Mouse (Mus musculus) heart, adult 9 months (tissue): ENCODE data around the gene Cdh3.

Experiments
- DNase-seq, 2 experiments: peaks; one replicate each; pipeline ENCODE4 v3.0.0; 2022; ENCODE audit warnings: low spot score in 2 of 2

Cdh3 gene

DNA sequence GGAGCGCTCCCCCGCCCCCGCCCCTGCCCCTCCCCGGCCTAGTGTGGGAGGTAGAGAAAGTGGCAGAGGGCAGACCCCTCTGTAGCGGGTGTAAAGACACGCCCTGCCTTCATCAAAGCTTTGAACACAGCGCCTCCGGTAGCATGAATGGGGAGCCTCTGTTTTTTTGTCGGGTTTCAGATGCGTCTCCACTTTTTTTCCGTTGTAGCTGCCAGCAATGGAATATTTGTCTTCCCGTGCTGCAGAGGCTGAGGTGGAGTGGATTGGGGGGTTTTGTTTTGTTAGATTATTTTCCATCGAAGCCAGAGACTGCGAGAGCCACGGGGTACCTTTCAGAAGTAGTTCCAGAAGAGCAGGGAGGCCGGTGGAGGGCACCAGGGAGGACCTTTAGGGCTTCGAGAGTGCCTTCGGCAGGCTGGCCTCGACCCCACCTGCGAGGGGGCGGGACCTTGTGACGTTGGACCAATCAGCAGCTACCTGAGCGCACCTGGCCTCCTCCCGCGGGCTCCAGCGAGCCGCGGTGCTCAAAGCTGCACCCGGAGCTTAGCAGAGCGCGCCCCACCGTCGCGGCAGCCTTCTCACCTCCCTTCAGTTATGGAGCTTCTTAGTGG lies at the start of gene Cdh3:
TSS of gene Cdh3 (plus strand) at position 527 of the 611 bp plus-strand sequence.
- DNase-seq = no peak

- no peak for DNase-seq
These were observed 48.6 kb upstream of the Cdh3 start for GRCm38 (mm10) chr8:106462131-106462530.

DNA sequence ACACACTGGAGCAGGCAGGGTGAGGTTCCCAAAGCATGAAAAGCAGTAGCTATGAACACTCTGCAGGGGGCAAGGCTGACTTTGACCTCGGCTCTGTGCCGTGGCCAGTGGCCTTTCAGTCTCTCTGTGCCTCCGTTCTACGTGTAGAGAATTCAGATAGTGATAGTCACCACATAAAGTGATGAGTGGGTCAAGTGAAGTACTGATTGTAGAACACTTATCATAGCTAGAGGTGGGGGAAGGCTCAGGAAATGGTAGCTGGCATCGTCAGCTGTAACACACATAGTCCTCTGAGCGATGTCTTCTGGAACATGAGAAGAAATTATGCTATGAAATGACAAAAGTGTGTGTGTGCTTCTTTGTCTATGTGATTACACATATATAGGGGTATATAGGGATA lies 46.9 kb upstream of the Cdh3 start:
- DNase-seq = no peak

GRCm38 (mm10) chr8:106469485-106469884 lies 41.2 kb upstream of the Cdh3 start:
- DNase-seq = no peak

- no peak for DNase-seq
These were observed 36.7 kb upstream of the Cdh3 start for GRCm38 (mm10) chr8:106474001-106474400.

DNA sequence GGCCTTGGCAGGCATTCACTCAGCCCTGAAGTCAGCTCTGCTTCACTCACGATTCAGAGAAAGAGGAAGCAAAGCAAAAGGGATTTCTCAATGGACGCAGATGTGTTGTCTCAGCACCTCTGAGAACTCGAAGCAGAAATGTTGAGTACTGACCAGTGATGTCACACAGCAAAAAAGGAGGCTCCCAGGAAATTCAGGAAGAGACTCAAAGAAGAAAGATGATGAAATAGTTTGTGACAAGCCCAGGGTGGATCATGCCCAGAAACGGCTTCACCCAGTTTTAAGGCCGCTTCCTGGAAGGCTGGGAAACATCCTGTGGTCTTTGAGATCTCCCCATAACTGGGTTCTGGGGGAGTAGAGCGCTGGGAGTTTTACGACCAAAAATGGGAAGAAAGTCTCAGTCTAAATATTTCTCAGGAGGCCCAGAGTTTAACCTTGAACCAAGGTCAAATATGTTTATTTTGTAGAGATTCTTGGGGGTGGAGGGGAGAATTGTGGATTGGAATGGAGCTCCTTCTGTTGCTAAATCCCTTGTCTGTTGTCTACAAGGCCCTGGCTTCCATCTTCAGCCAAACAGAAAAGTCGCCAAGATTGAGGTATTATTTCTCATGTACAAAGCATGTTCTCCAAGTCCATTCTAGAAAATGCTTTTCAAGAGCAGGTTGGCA lies 10.5 kb upstream of the Cdh3 start, which contains the start of gene 6030452D12Rik:
TSS of gene 6030452D12Rik (plus strand) at position 505 of the 668 bp plus-strand sequence.
- peak; percentile 58 to 65 for DNase-seq

DNA sequence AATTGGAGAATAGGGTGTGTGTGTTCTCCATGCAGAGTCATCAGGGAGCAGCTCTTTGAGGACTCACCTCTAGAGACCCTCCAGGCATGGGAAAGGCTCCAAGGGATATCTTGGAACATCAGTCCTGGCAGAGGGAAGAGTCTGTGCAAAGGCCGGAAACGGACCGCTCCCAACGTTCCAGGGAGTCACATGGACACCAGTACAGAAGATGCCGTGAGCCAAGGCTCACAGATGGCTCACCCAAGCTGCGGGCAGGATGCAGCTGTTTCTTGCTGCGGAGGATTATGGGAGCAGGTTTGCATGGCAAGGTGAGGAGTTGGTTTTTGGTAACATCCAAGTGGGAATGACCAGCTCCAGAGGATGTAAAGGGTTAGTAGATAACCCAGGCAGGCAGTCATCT lies 6.5 kb upstream of the Cdh3 start:
- DNase-seq = peak in 1 of 2 experiments; percentile 55

GRCm38 (mm10) chr8:106505328-106505965 lies 5.2 kb upstream of the Cdh3 start:
- no peak for DNase-seq

- DNase-seq = no peak
These were observed 4.6 kb upstream of the Cdh3 start for GRCm38 (mm10) chr8:106506106-106506505.

GRCm38 (mm10) chr8:106507761-106508331 lies 2.8 kb upstream of the Cdh3 start:
- no peak for DNase-seq

GRCm38 (mm10) chr8:106508456-106508855 lies 2.2 kb upstream of the Cdh3 start:
- DNase-seq = no peak

- DNase-seq = no peak
These were observed 1.5 kb upstream of the Cdh3 start for GRCm38 (mm10) chr8:106509079-106509780.

- no peak for DNase-seq
These were observed 392 bp downstream of the Cdh3 start for GRCm38 (mm10) chr8:106511065-106511501.

- DNase-seq = no peak
These were observed 895 bp downstream of the Cdh3 start for GRCm38 (mm10) chr8:106511531-106512041.

- DNase-seq = no peak
These were observed 1.9 kb downstream of the Cdh3 start for GRCm38 (mm10) chr8:106512475-106513150.

DNA sequence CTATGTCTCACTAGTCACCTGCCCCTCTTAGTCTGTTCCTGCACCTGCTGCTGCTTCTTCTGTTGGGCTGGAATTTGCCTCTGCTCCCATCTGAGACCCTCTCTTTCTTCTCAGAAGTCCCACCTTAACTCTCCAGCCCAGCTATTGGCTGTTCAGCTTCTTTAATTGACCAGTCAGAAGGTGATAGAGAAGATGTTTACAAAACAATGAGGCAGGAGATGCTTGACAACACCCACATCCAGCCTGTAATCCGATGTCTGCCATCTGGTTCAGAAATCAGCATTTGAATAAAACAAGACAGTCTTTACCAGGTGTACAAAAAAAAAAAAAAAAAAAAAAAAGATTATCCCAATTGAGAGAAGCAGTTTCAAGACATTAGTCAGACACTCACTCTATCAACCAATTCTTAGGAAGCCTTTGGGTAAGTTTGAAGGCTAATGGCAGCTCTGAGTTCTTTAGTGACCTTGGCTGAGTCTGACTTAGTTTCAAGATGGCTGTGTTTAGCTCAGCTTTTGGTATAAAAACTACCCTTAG lies 5.3 kb downstream of the Cdh3 start:
- DNase-seq = no peak

- DNase-seq = no peak
These were observed 5.9 kb downstream of the Cdh3 start for GRCm38 (mm10) chr8:106516581-106516980.

- no peak for DNase-seq
These were observed 8.1 kb downstream of the Cdh3 start for GRCm38 (mm10) chr8:106518763-106519162.

GRCm38 (mm10) chr8:106520578-106520977 lies 9.9 kb downstream of the Cdh3 start:
- no peak for DNase-seq

DNA sequence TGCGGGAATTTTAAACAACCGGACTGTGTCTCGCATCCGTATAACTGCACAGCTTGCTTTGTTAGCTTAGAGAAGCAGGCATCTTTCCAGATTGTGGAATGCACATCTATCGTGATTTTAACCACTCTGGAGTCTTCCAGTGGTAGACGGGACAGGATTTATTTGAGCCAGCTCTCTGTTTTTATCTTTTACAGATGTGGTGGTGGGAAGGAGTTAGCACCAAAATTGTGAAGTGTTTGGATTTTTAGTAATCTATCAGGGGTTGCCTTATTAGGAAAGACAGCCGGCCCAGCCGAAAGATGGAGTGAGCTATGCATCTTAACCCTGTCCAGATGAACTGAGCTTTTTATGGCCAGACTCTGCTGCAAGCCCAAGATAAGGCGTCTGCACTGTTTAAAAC lies 11.2 kb downstream of the Cdh3 start:
- DNase-seq = no peak

GRCm38 (mm10) chr8:106526725-106527124 lies 16.0 kb downstream of the Cdh3 start:
- no peak for DNase-seq
